Mouse (Mus musculus): ENCODE results near the gene Klhdc3. TPM values are rescaled to one million over a fixed set of nuclear protein-coding genes. Genes with fewer than 3 reads are reported as not detected.

The Klhdc3 gene
- total RNA-seq, 4 experiments from 2014 or later, result 61.0 to 83.8 (median 75.5) TPM

DNA sequence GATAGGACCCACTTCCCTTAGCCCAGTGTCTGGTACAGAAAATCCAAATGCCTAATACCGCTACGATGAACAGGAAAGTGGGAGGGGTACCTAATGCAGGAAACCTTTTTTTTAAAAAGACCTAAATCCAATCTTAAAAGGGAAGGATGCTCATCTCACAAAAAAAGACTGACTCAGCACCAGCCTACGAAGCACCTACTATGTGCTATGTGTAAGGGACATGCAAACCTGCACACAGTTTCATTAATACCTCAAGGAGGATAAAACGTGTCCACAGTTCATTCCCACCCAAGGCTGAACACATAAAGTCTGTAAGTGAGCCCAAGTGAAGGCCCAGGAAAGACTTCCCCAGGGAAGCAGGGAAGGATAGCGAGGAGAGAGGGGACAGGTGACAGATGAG lies 21.8 kb upstream of the Klhdc3 start:
- DNase-seq (ENCODE audit: low spot score in 2 of 2), result no peak

DNA sequence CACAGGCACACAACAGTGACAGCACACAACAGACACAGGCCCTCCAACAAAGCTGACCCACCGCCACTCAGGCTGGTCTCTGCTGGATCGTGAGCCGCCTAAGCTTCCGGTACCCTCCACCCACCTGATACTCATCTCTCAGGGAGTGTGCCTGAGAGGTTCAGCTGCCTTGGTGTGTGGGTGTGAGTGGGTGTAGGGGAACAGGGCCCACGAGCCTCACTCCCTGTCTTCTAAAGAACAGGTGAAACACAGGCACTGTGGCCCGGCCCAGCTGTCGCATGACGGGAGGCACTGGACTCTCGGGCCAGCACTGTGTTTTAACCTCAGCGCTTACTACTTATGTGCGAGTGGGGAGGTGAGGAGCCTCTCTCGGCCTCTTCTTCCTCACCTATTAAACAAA lies 21.4 kb upstream of the Klhdc3 start:
- no peak for DNase-seq (ENCODE audit: low spot score in 2 of 2)

DNA sequence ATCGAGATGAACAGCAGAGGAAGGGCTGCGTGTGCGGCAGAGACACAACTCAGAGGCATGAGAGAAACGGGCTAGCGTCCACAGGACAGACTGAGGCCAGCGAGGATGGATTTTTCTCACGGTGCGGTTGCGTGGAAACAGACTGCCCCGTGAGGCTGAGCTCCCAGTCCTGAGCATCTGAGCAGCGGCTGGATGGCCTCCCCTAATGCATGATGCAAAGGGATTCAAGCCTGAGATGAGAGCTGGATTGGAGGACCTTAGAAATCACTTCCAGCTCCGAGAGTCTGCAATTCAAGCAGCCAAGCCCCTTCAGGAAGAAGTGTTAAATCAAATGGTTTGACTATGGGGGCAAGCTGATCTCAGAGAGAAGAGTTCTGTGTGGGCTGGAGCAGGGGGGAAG lies 20.8 kb upstream of the Klhdc3 start:
- no peak for DNase-seq (ENCODE audit: low spot score in 2 of 2)

DNA sequence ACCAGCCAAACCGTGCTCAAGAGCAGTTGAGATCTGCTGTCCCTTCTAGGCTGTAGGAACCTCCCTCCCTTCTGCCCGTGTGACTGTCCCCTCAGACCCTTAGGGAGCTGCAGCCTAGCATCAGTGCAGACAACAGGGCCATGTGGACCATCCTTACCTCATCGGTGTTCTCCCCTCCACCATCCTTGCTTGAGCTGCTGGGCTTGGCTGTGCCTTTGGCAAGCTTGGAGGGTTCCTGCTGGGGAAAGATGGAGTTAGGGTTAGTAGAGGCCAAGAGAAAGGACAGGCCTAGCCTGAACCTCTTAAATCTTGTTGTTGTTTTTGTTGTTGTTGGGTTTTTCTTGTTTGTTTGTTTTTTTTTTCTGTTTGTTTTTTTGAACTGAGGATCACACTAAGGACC lies 19.2 kb upstream of the Klhdc3 start:
- DNase-seq (ENCODE audit: low spot score in 2 of 2), result no peak

DNA sequence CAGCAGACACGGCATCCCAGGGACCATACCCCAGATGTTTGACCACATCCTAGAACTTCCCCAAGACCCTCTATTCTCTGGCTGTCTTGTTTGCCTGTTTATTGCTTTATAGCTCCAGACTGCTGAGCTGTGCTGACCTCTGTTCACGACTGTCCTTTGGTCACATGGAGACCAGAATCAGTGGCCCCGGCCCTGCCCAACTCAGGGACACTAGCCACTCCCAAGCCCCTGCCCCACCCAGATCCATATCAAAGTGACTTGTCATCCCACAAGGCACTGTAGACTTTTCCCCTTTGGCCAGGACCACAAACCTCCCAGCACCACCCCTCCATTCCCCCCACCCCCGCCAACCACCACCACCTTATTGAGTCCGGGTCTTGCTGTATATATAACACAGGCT lies 18.5 kb upstream of the Klhdc3 start:
- DNase-seq (ENCODE audit: low spot score in 2 of 2), result no peak

DNA sequence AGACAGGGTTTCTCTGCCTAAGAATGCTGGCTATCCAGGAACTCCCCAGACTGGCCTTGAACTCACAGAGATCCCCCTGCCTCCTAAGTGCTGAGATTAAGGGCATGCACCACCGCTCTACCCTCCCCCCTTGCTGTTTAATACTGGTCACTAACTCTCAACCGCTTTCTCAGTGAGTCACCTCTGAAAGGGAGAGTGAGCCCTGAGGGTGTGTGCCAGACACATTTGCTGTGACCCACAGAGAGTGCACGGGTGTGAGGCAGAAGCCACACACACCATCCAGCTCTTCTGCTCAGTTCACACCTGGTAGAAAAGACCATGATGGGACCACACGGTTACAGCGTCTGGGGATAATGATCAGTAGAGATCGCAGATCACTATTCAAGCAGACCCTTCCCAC lies 17.8 kb upstream of the Klhdc3 start:
- DNase-seq (ENCODE audit: low spot score in 2 of 2), result no peak

DNA sequence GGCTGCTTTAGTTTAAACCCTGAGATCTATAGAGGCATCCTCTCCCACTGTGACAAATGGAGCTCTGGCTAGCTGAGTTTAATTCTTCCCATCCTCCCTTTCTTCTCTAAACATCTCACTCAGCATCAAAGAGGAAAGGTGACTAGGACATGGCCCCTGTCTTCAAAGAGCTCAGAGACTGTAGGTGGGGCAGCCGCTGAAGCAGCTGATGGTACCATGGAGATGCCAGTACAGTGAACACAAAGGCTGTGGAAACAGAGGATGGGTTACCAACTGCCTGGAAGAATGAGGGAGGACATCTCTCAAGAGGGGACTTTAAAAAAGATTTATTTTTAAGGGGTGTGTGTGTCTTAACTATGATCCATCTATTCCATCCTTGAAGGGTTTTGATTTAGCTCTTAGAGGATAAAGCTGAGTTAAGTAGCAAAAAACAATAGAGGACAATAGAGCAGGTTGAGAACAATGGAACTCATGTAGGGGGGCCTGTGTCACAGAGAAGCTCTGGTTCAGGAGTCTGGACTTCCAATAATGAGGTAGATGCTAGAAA lies 13.9 kb upstream of the Klhdc3 start:
- no peak for DNase-seq (ENCODE audit: low spot score in 2 of 2)

DNA sequence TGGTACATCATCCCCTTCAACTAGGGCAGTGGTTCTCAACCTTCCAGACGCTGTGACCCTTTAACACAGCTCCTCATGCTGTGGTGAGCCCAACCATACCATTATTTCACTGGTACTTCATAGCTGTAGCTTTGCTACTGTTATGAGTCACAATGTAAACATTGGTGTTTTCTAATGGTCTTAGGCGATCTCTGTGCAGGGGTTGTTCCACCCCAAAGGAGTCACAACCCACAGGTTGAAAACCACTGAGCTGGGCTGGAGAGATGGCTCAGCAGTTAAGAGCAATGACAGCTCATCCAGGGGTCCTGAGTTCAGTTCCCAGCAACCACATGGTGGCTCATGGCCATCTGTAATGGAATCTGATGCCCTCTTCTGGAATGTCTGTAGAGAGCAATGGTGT lies 10.7 kb upstream of the Klhdc3 start:
- no peak for DNase-seq (ENCODE audit: low spot score in 2 of 2)

DNA sequence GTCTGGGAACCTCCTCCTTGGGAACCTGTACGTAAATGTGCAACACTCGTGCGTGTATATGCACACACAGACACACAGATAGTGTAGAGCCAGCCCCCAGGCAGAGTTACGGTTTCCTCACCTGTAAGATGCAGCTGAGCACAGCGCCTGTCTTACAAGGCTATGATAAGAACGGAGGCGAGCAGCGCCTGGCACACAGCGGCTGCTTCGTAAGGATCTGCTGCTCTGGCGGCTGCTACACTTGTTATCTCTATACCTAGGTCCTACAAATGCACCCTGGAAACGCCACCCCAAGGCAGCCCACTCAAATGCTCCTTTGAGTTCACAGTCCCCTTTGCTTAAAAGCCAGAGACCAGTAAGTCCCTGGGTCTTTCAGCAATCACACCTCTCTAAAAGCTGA lies 10.0 kb upstream of the Klhdc3 start:
- no peak for DNase-seq (ENCODE audit: low spot score in 2 of 2)

DNA sequence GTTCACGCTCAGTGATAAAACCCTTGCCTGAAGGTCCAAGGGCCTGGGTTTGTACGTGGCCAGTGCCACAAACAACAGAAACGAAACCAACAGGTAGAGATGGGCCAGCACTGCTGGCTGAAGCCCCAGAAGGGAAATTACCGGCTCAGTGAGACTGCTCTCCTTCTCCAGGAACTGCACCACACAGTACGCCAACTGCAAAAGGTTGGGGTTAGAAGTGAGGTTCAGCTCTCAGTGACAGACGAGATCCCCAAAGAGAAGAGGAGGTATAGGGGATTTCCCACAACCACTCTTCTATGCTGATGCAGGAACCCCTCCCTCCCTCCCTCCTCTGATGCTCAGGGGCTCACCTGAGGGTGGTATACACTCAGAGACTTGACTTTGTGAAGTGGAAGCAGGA lies 5.2 kb upstream of the Klhdc3 start:
- DNase-seq (ENCODE audit: low spot score in 2 of 2), result no peak

DNA sequence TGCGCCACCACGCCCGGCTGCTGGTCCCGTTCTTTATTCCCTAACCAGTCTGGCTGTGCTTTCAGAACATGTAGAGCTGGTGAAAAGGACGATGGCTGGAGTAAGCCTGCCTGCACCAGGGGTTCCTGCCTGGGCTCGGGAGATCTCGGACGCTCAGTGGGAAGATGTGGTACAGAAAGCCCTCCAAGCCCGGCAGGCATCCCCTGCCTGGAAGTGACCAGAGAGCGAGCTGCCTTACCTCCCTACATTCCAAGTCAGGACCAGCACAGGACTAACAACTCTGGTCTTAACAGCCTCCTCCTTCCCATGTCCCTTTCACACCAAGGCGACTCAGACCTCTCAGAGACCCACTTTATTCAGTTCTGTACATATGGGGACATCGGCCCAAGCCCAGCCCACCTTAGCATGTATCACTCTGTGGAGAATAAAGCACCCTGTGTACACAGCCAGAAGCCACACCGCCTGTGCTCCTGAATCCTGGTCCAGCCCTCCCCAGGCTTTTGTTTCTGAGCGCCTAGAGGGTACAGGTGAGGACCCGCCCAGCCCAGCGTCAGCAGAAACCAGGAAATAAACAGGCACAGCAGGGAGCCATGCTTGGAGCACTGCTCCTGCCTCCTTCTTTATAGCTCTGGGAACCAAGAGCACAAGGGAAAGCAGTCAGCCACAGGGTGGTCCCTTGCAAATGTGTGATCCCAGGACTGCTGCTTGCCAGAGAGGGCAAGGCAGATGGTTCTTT lies 2.1 kb upstream of the Klhdc3 start:
- no peak for DNase-seq (ENCODE audit: low spot score in 2 of 2)

DNA sequence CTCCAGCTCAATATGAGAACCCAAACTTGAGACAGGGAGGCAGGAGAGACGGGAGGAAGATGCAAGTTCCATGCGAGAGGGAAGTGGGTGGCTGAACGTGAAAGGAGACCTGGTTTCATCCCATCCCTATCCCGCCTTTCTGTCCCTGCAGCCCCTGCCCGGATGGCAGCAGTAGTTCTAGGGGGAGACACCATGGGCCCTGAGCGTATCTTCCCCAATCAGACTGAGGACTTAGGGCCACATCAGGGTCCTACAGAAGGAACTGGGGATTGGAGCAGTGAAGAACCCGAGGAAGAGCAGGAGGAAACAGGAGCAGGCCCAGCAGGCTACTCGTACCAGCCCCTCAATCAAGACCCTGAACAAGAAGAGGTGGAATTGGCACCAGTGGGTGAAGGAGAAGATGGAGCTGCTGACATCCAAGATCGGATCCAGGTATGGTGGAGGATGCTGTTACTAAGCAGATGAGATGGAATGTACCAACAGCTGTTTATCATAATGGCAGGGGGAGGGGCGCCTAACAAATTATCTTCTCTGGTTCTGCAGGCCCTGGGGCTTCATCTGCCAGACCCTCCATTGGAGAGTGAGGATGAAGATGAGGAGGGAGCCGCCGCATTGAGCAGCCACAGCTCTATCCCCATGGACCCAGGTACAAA lies 878 bp upstream of the Klhdc3 start:
- no peak for DNase-seq (ENCODE audit: low spot score in 2 of 2)

DNA sequence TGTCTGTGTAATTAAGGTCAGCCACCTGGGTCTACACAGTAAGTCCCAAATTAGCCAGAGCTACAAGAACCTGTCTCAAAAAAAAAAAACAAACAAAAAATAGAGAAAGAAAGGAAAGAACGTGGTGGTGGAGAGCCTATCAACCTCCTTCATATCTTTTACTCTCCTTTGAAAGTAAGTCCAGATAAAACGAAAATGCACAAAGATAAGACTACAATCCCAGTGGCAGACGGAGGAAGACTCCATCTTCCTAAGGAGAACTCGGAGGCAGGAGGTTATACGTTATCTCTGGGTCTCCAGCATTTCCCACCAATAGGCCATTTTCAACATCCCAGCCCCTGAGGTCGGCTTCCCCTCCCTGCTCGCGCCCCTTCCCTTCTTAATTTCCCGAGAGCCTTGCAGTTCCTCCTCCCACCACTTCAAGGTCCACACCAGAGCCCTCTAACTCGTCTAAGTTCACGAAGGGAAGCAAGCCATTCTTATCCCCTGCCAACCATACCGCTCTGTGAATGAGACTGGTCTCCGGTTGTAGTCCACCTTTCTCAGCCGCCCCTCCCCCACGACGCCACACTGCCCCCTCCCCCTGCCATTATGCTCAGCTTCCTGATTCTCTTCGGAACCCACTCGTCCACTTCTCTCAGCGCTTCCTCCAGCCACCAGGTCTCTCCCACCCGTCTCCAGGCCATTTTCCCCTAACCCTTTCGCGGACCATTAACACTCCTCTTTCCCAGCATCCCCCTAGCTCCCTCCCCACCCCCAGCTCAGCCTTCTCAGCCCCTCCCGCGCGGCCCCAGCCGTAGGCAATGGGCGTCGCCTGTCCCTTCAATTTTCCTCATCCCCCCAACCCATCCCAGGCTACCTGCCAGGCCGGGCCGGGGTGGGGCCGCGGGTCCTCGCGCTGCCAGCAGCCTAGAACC lies 613 bp downstream of the Klhdc3 start:
- DNase-seq (ENCODE audit: low spot score in 2 of 2), result peak in 1 of 2 experiments; percentile 29

DNA sequence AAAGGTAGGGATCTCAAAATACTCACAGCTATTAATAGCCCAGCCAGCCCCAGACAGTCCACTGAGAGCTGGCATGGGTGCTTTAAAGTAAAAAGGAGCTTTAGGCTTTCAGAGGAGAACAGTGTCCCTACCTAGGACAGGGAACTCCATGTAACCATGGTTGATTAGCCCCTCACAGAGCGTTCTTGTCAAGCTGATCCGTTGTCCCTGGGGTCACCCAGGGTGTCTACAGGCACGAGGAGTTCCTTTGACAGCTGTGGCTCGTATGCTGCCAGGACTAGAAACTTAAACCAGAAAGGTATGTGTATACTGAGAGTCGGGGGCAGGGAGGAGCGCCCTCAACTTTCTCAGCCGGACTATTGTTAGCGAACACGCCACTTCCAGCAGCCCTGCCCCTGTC lies 1.8 kb downstream of the Klhdc3 start:
- DNase-seq (ENCODE audit: low spot score in 2 of 2), result peak; percentile 47 to 60

DNA sequence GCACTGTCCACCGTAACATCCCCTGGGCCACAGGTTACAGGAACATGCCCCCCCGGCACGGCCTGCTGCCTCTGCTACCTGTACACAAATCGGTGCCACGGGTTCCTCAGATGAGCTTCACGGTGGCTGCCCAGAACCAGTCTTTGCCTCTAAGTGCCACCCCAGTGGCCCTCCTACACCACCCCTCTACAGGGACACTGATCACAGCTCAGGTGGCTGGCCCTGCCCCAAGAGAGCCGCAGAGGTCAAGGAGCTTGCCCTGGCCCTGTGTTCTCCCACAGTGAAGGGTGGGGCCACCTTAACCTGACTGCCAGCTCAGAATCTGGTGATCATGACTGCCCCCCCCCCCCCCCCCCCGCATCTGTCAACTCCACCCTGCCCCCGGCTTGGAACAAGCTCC lies 2.3 kb downstream of the Klhdc3 start, which contains the start of gene Mea1:
Mea1 (plus strand) TSS at position 378 of the 400 bp plus-strand sequence.
- DNase-seq (ENCODE audit: low spot score in 2 of 2), result peak; percentile 57 to 74

DNA sequence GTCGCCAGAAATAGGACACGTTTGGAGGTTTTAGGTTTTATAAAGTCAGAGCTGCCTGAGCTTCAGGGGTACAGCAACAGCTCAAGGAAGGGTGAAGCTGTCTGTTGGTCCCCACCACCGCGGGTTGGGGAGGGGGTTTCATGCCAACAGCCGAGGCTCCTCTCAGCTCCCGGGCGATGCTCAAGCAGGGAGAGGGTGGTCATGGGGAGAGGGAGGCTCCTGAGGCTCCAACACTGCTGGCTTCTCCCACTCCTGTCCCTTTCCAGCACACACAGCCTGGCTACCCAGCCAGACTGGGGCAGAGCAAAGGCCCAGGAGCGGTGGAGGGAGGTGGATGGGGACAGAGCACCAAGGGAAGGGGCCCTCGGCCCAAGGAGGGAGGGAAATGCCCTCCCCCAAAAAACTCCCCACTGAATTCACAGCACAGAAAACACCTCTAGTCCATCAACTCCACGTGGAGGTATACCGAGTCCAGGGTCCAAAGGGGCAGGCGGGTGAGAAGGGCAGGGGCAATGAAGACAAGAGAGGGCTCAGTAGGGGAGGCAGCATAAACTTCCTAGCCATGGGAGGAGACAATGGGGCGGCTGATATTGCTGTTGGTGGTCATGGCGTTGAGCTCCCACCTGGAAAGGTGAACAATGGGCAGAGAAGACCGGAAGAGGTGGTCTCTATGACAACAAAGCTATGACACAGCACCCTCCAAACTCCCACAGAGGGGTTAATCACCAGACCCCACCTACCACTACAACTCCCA lies 6.0 kb downstream of the Klhdc3 start:
- no peak for DNase-seq (ENCODE audit: low spot score in 2 of 2)

DNA sequence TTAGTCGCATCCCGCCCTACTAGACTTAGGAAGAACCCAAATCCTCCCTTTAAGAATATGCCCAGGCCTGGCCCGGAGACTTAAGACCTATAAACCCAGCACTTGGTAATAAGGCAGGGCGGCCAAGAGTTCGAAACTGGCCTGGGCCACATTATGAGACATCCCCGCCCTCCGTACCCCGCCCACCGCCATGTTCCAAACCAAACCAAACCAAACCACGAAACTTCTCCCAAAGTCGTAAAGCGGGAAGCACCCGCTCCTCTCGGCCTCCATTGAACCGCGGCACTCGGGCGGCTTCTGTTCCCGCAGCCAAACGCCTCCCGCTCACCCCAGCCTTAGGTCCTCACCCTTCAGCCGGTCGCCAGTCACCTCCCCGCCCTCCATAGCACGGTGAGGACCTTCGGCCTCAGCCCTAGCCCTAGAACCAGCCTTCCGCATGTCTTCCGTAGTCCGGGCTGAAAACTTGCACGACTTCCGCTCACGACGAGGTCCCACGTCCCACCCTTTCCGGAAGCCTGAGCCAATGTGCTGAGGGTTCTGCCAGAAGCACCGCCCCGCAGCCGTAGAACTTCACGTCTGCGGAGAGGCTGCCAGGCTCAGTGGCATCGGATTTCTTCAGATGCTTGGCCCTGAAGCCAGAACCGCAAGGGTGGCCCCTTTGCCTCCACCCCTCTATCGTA lies 6.7 kb downstream of the Klhdc3 start, which contains the start of gene Rrp36:
Rrp36 (minus strand) TSS at position 503 of the 680 bp plus-strand sequence.
- peak; percentile 83 to 90 for DNase-seq (ENCODE audit: low spot score in 2 of 2)

DNA sequence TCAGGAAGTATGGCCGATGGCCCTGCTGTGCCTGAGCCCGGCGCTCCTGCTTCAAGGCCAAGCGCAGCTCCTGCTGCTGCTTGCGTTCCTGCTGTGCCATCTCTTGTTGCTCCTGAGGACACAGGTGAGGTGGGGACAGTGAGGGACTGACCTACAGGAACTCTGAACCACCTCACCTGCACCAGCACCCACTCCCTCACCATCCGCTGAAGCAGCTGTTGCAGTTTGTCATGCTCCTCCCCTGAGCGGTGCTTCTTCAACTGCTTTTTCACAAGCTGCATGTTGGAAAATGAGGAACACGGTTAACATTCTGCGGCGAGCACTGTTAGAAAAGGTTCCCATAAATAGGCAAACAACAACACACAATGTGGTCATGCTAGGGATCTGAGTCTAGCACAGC lies 10.8 kb downstream of the Klhdc3 start:
- DNase-seq (ENCODE audit: low spot score in 2 of 2), result no peak

DNA sequence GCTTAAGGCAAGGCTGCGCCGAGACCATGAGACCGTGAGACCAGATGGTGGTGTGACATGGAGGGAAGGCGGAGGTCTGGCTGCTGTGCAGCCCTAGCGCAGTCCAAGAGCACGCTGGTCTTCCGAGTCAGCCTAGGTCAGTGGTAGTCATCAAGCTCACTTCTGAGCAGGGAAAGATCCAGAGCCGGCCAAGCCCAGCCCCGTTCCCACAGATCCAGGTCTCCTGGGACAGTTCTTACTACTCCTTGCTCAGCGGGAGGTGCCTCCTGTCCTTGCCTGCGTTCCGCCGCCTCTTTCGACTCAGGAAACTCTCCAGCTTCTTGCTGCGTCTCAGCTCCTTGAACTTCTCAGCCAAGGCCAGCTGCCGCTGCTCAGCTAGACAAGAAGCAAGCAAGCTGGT lies 13.0 kb downstream of the Klhdc3 start:
- DNase-seq (ENCODE audit: low spot score in 2 of 2), result no peak

DNA sequence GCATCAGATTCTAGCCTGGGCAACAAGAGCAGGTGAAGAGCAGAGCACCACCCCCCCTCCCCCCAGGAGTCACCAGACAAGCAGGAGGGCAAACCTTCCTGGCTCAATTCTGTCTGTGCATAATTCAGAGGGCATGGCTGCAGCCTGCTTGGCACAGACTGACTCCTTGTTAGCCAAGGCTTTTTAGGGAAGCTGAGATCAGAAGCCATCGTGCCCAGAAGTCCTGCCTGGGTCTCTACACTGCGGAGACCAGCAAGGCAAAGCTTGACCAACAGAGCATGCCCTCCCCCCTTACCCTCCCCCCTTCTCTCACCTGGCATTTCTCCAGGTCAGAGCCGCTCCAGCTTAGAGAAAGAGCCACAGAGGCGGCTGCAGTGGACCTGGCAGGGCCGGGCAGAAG lies 18.0 kb downstream of the Klhdc3 start:
- peak in 1 of 2 experiments; percentile 65 for DNase-seq (ENCODE audit: low spot score in 2 of 2)

Measured in gastrocnemius, adult 8-10 months (tissue).